Mouse (Mus musculus): ENCODE measurements at regions not wholly inside any gene's neighbourhood (a gene's known extent, or its start where the extent isn't known, plus 50 kb on each side); places are given as distances from the start of the nearest gene placed in this dataset.

GRCm38 (mm10) chr17:45341573-45341972 is 92.0 kb downstream of the Cdc5l start:
- DNase-seq (ENCODE audit: extremely low spot score, low read depth, low spot score), result no peak

DNA sequence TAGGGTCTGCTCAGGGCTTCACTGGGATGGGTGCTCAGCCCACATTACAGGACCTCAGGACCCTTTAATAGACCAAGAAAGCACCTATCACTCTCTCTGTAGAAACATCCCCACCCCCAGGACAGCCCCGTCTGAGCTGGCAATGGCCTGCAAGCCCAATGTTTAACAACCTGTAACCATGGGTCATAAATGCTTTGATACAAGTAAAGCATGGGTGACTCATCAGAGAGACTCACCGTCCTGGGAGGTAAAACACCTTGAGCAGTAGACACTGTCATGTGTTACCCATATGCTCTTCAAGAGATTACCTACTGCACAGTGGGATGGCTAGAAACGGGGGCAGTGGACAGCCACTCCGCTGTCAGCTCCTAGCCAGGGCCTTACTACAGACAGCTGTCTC is 92.7 kb downstream of the Cdc5l start:
- DNase-seq (ENCODE audit: extremely low spot score, low read depth, low spot score), result no peak

DNA sequence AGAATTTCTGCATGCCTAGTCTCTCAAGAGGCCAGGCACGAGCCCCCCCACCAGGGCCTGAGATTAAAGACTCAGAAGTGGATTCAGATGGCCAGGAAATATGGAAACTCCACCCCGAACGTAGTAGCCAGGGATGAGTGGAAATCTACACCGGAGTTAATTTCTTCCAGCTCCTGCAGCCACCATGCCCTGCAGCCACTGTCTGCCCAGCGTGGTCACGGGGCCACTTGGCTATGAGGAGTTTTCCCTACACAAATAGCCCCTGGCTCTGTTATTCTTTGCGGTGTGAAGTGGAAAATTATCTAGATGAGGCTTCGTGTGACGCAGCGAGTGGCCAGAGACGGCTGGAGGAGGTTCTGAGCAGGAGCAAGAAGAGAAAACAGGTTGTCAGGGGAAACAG is 94.3 kb downstream of the Cdc5l start:
- no peak for DNase-seq (ENCODE audit: extremely low spot score, low read depth, low spot score)

DNA sequence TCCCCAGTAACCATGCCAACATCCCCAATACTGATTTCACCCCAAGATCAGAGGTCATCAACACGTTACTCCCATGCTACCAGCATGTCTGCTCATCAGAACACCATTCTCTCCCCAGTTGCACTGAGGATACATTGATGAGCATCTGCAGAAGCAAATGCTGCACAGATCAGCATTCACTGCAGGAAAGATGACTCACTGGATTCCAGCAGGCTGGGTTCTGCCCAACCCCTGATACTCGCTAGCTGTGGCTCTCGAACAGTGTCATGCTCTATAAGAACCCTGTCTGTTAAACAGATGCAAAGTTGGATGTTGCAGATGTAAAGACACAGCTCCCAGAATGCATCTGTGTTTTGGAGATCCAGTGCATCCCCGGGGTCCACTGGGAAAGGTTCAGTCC is 95.5 kb downstream of the Cdc5l start:
- DNase-seq (ENCODE audit: extremely low spot score, low read depth, low spot score), result no peak

GRCm38 (mm10) chr17:45335586-45336151 is 97.9 kb downstream of the Cdc5l start:
- DNase-seq (ENCODE audit: extremely low spot score, low read depth, low spot score), result no peak

- DNase-seq (ENCODE audit: extremely low spot score, low read depth, low spot score), result no peak
Measured at GRCm38 (mm10) chr17:45334732-45335381, 98.7 kb downstream of the Cdc5l start.

DNA sequence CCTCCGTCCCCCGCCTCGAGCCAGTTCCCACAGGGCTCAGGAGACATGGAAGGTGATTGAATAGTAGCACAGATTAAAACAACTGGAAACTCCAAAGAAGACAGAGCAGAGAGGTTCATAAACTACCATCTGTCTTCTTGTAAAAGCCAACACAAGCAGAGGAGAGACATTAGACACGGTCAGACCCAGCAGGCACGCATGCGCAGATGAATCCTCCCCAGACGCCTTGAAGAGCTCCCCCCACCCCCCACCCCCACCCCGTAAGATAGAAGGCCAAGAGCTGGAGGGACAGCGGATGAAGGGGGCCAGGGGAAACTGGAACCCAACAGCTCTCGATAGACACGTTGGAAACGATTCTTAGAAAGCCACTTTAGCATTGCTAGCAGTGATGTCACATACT is 101.2 kb downstream of the Cdc5l start:
- DNase-seq (ENCODE audit: extremely low spot score, low read depth, low spot score), result no peak

DNA sequence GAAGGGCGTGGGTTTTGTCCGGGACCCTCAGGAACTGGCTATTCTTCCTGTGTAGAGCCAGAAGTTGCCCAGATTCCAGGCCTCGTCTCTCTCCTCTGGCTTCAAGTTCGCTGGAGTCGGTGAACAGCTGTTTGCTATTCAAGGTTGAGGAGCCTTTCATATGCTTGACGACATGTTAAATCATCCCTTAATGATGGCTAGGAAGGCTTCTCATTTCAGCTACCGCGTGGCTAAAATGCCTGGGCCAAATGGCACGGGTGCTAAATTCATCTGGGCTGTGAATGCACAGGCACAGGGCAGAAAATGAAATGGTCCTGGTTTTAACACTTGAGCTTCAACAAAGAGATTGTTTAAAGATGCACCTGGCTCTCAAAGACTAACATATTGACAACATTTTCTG is 104.3 kb downstream of the Cdc5l start:
- no peak for DNase-seq (ENCODE audit: extremely low spot score, low read depth, low spot score)

DNA sequence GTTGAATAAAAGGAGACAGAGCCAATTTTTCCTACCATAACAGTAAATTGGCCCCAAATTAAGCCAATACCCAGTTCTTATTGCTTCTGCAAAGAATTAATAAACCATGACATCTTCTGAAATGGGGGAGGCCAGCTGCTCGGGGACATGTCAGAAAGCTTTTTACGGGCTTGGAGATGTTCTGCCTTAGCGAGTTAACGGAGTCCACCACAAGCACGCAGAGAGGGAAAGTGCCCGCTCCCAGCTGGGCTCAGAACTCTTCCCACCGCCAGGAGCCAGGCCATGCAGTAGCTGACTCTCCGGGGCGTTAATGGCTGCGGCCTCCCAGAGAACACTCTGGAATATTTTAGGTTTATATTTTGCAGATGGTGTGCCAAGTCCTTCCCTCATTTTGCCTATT is 106.8 kb downstream of the Cdc5l start:
- DNase-seq (ENCODE audit: extremely low spot score, low read depth, low spot score), result no peak

DNA sequence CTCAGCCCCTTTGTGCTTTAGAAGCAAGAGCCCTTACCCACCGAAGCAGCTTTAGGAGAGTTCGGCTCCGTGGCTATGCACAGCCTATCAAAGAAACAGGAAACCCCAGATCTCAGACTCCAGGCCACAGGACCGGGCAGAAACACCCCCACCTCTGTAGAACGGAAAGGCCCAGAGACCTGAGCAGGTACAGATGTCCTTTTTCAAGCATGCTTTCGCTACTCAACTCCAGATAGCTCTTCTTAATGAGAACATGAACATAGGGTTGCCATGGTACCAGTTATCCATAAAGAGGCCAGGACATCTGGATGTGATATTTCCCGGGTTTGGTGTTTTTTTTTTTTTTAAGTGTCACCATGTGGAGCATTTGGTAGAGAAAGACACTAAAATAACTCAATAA is 107.4 kb downstream of the Cdc5l start:
- peak; percentile 67 for DNase-seq (ENCODE audit: extremely low spot score, low read depth, low spot score)

DNA sequence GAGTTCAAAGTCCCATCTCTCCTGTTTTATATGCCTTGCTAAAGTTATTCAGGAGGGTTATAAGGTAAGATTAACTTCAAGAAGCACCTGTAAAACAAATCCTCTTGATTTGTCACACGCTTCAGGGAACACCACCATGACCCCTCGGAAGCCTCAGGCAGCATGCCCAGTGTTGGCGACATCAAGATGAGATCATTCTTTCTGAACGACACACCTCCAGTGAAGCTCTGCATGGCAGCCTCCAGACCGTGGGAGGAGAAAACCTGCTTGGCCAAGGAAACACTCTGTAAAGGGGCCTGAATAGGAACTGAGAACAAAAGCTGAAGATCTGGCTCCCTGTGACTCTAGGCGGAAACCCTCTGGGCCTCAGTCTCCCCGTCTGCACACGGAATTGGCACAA is 110.7 kb downstream of the Cdc5l start:
- DNase-seq (ENCODE audit: extremely low spot score, low read depth, low spot score), result no peak

GRCm38 (mm10) chr17:45320074-45320473 is 113.5 kb downstream of the Cdc5l start:
- DNase-seq (ENCODE audit: extremely low spot score, low read depth, low spot score), result no peak

- no peak for DNase-seq (ENCODE audit: extremely low spot score, low read depth, low spot score)
Measured at GRCm38 (mm10) chr17:45318211-45319076, 115.1 kb downstream of the Cdc5l start.

DNA sequence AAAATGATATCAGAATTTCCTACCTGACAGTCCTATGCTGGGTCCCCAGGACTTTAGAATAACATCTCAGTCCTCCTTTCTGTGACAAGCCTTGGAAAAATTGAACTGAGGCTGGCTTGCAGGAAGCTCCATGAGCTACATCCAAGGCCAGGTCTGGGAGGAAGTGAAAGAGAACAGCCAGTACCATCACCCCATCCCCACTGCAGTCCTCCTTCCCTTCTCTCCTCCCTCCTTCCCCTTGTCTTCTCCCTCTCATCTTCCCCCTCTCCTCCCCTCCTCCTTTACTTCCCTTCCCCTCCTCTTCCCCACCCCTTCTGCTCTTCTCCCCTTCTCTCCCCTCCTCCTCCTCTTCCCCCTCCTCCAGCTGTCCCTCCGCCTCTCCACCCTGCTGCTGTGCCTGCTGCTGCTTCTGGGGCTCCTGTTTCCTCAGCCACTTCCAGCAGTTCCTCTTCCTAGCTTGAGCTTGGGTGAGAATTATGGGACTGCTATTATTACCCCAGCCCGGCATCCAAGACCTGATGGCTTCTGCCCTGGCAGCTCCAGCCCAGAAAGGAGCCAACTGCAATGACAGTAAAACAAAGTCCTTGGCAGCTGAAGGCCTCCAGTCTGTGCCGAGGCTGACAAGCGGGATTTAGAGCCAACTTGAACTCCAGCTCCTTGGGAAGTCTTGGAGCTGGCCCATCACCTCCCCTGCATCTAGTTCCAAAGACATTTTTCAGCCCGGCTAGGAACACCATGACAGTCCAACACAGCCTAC is 120.8 kb downstream of the Cdc5l start:
- no peak for DNase-seq (ENCODE audit: extremely low spot score, low read depth, low spot score)

- DNase-seq (ENCODE audit: extremely low spot score, low read depth, low spot score), result no peak
Measured at GRCm38 (mm10) chr17:45306506-45306905, 127.0 kb downstream of the Cdc5l start.

DNA sequence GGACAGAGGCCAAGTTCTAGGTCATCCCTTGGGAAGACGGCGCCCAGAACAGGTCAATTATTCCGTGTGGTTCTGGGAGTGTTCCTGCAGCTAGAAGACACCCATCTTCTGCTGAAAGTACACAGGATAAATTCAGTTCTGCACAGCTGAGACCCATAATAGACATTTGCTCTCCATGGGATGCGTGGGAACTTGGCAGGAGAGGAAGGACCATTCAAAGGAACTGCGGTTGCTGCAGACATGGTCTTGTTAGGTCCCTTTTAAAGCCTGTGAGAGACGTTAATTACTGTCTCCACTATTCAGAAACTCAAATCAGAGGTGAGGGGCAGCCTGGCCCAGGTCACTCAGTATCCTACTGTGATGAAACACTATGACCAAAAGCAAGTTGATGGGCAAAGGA is 130.4 kb downstream of the Cdc5l start:
- DNase-seq (ENCODE audit: extremely low spot score, low read depth, low spot score), result no peak

GRCm38 (mm10) chr17:45298355-45298754 is 135.2 kb downstream of the Cdc5l start:
- DNase-seq (ENCODE audit: extremely low spot score, low read depth, low spot score), result no peak

DNA sequence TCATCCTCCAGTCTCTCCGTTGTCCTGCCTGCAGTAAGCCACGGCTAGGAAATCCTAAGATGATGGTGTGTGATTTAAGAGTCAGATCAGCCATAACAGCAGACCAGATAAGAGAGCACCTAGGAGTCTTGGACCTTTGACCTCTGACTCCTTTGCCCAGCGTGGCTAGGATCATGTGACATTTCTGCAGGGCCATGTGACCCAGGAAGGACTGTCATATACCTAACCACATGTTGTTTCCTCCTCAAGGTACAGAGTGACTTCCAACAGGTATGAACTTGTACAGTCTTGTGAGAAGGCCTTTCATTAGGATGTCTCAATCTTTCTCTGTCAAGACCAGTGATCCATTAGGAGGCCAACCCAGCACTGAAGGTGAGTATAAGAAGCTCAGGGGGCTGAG is 135.7 kb downstream of the Cdc5l start:
- no peak for DNase-seq (ENCODE audit: extremely low spot score, low read depth, low spot score)

GRCm38 (mm10) chr17:45296363-45296762 is 137.2 kb downstream of the Cdc5l start:
- no peak for DNase-seq (ENCODE audit: extremely low spot score, low read depth, low spot score)

GRCm38 (mm10) chr17:45294886-45295285 is 138.7 kb downstream of the Cdc5l start:
- DNase-seq (ENCODE audit: extremely low spot score, low read depth, low spot score), result no peak

GRCm38 (mm10) chr17:45294256-45294865 is 139.2 kb downstream of the Cdc5l start:
- no peak for DNase-seq (ENCODE audit: extremely low spot score, low read depth, low spot score)
